Mouse (Mus musculus): ENCODE data around the gene Klhl24. TPM values are rescaled to one million over a fixed set of nuclear protein-coding genes. Genes with fewer than 3 reads are reported as not detected.

The Klhl24 gene
- polyA plus RNA-seq, 1 experiment from 2014 or later, result 34.9 TPM

Other genes with a start within 250 kb of the Klhl24 start
- gene Klhl6, start 114.5 kb upstream of the Klhl24 start, polyA plus RNA-seq (2015; fragmentation: Nextera tagmentation; extraction: Ambion mirVana), result 18.0 and 20.7 TPM in 2 replicates
- gene Yeats2, start 43.5 kb downstream of the Klhl24 start, polyA plus RNA-seq (2015; fragmentation: Nextera tagmentation; extraction: Ambion mirVana), result 31.5 and 38.7 TPM in 2 replicates
- 0.29 and 0.77 TPM in 2 replicates for gene Map6d1, start 143.8 kb downstream of the Klhl24 start, polyA plus RNA-seq (2015; fragmentation: Nextera tagmentation; extraction: Ambion mirVana)
- gene Parl, start 204.8 kb downstream of the Klhl24 start, polyA plus RNA-seq (2015; fragmentation: Nextera tagmentation; extraction: Ambion mirVana), result 86.1 and 91.2 TPM in 2 replicates
- gene Cyp2ab1, start 227.9 kb downstream of the Klhl24 start, polyA plus RNA-seq (2015; fragmentation: Nextera tagmentation; extraction: Ambion mirVana), result not detected in 2 replicates